Mouse (Mus musculus) myocyte (in vitro differentiated cells): ENCODE data around the gene Gm8104. TPM values are rescaled to one million over a fixed set of nuclear protein-coding genes. Genes with fewer than 3 reads are reported as not detected.
A peak's percentile ranks its signal among the peaks of the same experiment; 100 is the strongest.
"Not testable (repeated sequence)": the region's sequence is repeated elsewhere in the genome, so short reads cannot be mapped to it uniquely, and the experiment has no call there.

Experiments used
- H3K27me3 ChIP-seq: one replicate; pipeline ENCODE4 v1.6.1; 2011; ENCODE audit not compliant: control insufficient read depth, insufficient read depth, insufficient read length
- H3K36me3 ChIP-seq: one replicate; pipeline ENCODE4 v1.6.1; 2011; ENCODE audit not compliant: control insufficient read depth, insufficient read depth
- H3K4me2 ChIP-seq: one replicate; pipeline ENCODE4 v1.6.1; 2011; ENCODE audit warnings: low read depth, control low read depth
- H3K4me3 ChIP-seq: one replicate; pipeline ENCODE4 v1.5.1; 2011; ENCODE audit warnings: mild to moderate bottlenecking, control low read depth, moderate library complexity
- H3K79me2 ChIP-seq: one replicate; pipeline ENCODE4 v1.6.1; 2011; ENCODE audit not compliant: control insufficient read depth, insufficient read depth
- H3ac ChIP-seq: one replicate; pipeline ENCODE4 v1.6.1; 2011; ENCODE audit not compliant: control insufficient read depth, insufficient read length
- polyA plus RNA-seq: library from polyadenylated mRNA; unstranded; fragments of >200 nt; fragmentation: generic; extraction: Trizol; gene quantifications from one replicate; pipeline ENCODE4 v1.2.1, GENCODE M21; 2012; ENCODE audit warnings: missing spikeins

Gene Gm8104
- not detected for polyA plus RNA-seq

DNA sequence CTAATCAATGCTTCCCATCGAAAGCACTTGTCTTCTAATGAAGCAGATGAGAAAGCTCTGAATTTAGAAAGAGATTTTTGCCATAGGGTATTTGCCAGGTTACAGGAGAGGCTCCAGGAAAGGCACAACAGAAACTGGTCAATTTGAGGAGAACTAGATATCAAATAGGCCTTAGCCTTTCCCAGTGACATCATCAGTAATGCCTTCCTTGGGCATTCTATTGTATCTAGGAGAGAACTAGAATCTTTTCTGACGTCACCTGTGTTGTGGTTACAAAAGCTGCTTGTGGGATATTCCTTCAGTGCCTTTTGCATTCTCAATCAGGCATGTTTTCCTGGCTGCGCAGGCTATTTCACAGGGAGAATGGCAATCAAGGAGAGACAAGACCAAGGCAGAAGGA is at the start of gene Gm8104:
TSS of gene Gm8104 (plus strand) at position 301 of the 400 bp plus-strand sequence.
- not testable (repeated sequence) for H3ac ChIP-seq, H3K4me3 ChIP-seq, H3K27me3 ChIP-seq, H3K79me2 ChIP-seq, H3K4me2 ChIP-seq, H3K36me3 ChIP-seq

- not testable (repeated sequence) for H3ac ChIP-seq, H3K4me3 ChIP-seq, H3K36me3 ChIP-seq, H3K79me2 ChIP-seq, H3K27me3 ChIP-seq, H3K4me2 ChIP-seq
Measured at GRCm38 (mm10) chr14:43058063-43058462, 42.3 kb upstream of the Gm8104 start.

- H3K4me3 ChIP-seq, H3K79me2 ChIP-seq, H3K27me3 ChIP-seq, H3ac ChIP-seq, H3K36me3 ChIP-seq, H3K4me2 ChIP-seq: not testable (repeated sequence)
Measured at GRCm38 (mm10) chr14:43060179-43060578, 40.2 kb upstream of the Gm8104 start.

GRCm38 (mm10) chr14:43076543-43076942 is 23.9 kb upstream of the Gm8104 start, which contains the start of gene Gm8094:
TSS of gene Gm8094 (minus strand) at chr14:43076643.
- not testable (repeated sequence) for H3K27me3 ChIP-seq, H3K36me3 ChIP-seq, H3K4me3 ChIP-seq, H3ac ChIP-seq, H3K4me2 ChIP-seq, H3K79me2 ChIP-seq

DNA sequence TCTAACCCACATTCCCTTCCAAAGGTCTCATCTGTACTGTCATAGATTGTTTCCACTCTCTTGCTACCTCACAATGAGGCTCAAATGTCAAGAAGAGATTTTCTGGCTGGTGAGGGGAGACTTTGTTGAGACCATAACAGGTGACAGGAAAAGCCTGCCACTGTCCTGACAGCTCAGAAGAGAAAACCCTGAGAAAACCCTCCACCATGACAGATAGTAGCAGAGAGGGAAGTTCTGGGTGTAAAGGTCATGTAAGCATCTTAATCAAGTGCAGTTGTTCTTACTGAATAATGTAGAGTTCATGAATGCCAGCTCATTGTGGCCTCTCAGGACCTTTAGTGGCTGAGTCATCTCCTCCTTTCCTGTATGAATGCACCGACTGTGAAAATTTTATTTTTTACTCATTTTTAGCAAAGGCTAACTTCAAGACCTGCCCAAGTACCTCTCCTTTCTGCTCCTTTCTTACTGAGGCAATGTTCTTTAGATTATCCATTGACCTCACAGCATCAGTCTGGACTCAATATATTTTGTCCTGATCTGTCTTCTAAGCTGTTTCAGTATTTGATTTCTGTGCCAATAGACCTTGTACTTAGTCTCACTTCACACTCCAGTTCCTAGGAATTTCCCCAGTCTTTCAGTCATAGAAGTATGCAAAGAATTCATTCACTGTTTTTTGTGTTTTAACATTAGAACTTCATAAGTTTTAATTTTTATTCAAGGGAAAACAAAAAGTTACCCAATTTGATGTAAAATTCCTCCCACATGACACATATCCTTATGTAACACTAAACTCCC is 15.3 kb upstream of the Gm8104 start:
- not testable (repeated sequence) for H3K36me3 ChIP-seq

DNA sequence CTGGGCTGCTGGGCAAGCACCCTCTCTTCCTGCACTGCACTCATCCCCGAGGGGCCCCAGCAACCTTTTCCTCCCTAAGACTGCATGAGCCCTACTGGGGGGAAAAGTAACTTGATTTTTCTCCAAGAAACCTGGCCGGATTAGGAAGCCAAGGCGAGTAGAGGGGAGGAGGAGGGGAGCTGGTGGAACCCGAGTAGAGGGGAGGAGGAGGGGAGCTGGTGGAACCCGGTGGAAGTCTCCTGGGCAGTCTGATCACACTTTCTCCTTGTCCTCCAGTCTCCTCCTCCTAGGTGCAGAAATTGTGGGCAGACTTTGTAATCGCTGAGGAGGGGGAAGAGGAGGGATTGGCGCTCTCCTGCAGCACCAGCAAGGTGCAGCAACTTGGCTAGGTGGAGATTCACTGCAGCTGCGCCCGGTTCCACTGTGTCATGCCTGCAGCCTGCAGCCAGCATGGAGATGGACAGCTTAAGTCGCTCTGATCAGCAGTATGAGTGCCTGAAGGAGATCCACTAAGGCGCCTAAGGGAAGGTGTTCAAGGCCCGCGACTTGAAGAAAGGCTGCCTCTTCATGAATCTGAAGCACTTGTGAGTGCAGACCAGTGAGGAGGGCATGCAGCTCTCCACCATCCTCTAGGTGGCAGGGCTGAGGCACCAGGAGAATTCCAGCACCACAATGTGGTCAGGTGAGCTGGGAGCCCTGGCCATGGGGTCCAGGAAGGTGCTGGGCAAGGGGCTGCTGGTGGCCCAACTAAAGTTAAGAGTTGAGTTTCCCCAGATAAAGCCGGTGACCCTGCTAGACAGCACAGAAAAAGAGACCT is 11.1 kb upstream of the Gm8104 start:
- H3ac ChIP-seq, H3K4me3 ChIP-seq, H3K79me2 ChIP-seq, H3K36me3 ChIP-seq, H3K27me3 ChIP-seq, H3K4me2 ChIP-seq: not testable (repeated sequence)

More for the DNA sequence above, 15.3 kb upstream of the Gm8104 start:
- H3K4me2 ChIP-seq = peak overlapping the region; percentile 38
- H3K27me3 ChIP-seq, H3K4me3 ChIP-seq, H3K79me2 ChIP-seq, H3ac ChIP-seq: not testable (repeated sequence)

DNA sequence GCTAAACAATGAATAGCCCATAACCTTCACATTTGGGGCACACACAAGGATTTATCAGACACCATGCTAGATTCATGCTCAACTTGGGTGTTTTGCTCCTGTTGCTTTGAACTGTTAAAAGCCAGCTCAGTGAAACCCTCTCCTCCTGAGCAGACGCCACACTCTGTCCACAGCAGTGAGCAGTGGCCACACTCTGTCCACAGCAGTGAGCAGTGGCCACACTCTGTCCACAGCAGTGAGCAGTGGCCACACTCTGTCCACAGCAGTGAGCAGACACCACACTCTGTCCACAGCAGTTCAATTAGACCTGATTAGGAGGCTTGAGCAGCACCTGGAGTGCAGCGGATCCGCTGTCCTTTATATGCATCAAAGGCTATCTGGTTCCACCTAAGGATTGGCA is 19.3 kb downstream of the Gm8104 start:
- H3K36me3 ChIP-seq, H3K27me3 ChIP-seq, H3K4me3 ChIP-seq, H3ac ChIP-seq, H3K79me2 ChIP-seq, H3K4me2 ChIP-seq: not testable (repeated sequence)

DNA sequence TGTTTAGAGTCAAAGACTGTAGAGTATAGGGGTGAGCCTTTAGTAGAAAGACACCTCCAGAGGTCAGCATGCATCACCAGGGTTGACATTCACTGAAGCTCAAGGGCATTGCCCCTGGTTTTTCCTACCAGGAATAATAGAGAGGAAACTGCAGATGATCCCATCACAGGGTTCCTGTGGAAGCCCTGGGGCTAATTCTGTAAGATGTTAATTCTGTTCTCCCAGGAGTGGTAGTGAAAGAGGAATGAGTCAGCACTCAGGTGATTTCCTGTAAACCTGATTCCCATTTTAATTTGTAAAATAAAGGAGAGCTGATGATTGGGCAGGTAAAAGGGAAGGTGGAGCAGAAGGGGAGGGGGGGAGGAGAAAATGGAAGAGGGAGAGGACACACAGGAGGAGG is 25.9 kb downstream of the Gm8104 start:
- not testable (repeated sequence) for H3ac ChIP-seq, H3K27me3 ChIP-seq, H3K79me2 ChIP-seq, H3K4me3 ChIP-seq, H3K36me3 ChIP-seq, H3K4me2 ChIP-seq

Other genes starting within 250 kb of the Gm8104 start
- gene Gm21977, start 247.1 kb upstream of the Gm8104 start, polyA plus RNA-seq = not detected
- not detected for gene Gm8082, start 107.0 kb upstream of the Gm8104 start, polyA plus RNA-seq
- gene Gm10376, start 85.0 kb upstream of the Gm8104 start, polyA plus RNA-seq = not detected
- 0.04 TPM for gene Gm8094, start 24.0 kb upstream of the Gm8104 start, polyA plus RNA-seq
- not detected for gene Gm7233, start 79.3 kb downstream of the Gm8104 start, polyA plus RNA-seq
- gene Gm8122, start 134.7 kb downstream of the Gm8104 start, polyA plus RNA-seq = not detected
- 0.10 TPM for gene Gm8126, start 158.0 kb downstream of the Gm8104 start, polyA plus RNA-seq
- 3.5 TPM for gene Gm9732, start 174.4 kb downstream of the Gm8104 start, polyA plus RNA-seq
- gene Gm8127, start 193.2 kb downstream of the Gm8104 start, polyA plus RNA-seq = not detected
- gene 1700001F09Rik, start 247.2 kb downstream of the Gm8104 start, polyA plus RNA-seq = not detected